ENCODE assay signal across 8 mouse cellular contexts in the genomic region with DNA sequence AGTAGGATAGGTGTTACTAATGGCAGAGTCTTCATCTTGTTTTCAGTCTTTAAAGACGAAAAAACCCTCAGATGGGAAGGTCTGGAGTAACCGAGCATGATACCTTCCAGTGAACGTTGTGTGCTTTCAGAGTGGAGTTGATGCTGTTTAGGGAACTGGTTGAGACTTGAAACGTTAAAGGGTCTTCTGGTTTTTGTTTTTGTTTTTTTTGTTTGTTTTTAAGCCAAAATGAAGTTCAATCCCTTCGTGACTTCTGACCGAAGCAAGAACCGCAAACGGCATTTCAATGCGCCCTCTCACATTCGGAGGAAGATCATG. TPM values are rescaled to one million over a fixed set of nuclear protein-coding genes. Genes with fewer than 3 reads are reported as not detected.
A peak's percentile ranks its signal among the peaks of the same experiment; 100 is the strongest.
DNase-seq lines count a peak whose midpoint lies in the region; ATAC-seq and TF ChIP-seq lines count a peak whose summit lies in the region.

No protein-coding gene starts in this region.

- DNase-seq in heart, adult 2 months, result no peak
- no peak for DNase-seq in heart, adult 8-10 months (ENCODE audit: low spot score)
- no peak for DNase-seq in thymus, adult 2 months
- DNase-seq in thymus, postnatal 4 days, result no peak
- DNase-seq in liver, embryonic 11.5 days (ENCODE audit: low spot score), result no peak
- DNase-seq in stomach, postnatal 0 days (ENCODE audit: low spot score), result no peak
- DNase-seq in thymus, postnatal 10 days (ENCODE audit: low spot score in 2 of 2), result no peak
- no peak for DNase-seq in right cerebral cortex, adult 2 months (ENCODE audit: low spot score in 2 of 2)

- no peak for TF ChIP-seq POLR2A in heart, adult 2 months (IDR thresholded peaks at IDR 0.05; ENCODE audit: insufficient read depth, low read depth, low read length)
- no peak for TF ChIP-seq POLR2A in thymus, adult 2 months (IDR thresholded peaks at IDR 0.05; ENCODE audit: control insufficient read depth, extremely low read depth, insufficient read depth, low read length, poor library complexity)

- peak overlapping the region; percentile 91 for H3K4me2 ChIP-seq in liver, embryonic 11.5 days
- H3K4me2 ChIP-seq in stomach, postnatal 0 days (replicated peaks; ENCODE audit: low read depth), result peak overlapping the region; percentile 64

- WGBS in heart, adult 2 months, result 2% methylated on average over 10 of the region's 10 CpGs
- 1% methylated on average over 10 of the region's 10 CpGs for whole genome bisulfite sequencing in thymus, adult 2 months
- under 1% methylated on average over 10 of the region's 10 CpGs for WGBS in liver, embryonic 11.5 days
- WGBS in stomach, postnatal 0 days, result under 1% methylated on average over 10 of the region's 10 CpGs

- no peaks in the 10 kb centered on the region for H3K27me3 ChIP-seq in heart, adult 2 months (ENCODE audit: control insufficient read depth, insufficient read depth, low read length)
- H3K27me3 ChIP-seq in thymus, adult 2 months (ENCODE audit: control insufficient read depth, insufficient read depth, low read length), result no peaks in the 10 kb centered on the region
- H3K27me3 ChIP-seq in liver, embryonic 11.5 days (replicated peaks; ENCODE audit: control insufficient read depth, insufficient read depth, low read length), result no peaks in the 10 kb centered on the region
- H3K27me3 ChIP-seq in stomach, postnatal 0 days (ENCODE audit: control insufficient read depth, insufficient read depth, low read length), result no peaks in the 10 kb centered on the region

- intact Hi-C loops in heart, adult 2 months (cut with DNase I), result no loop called here

- no peaks in the 10 kb centered on the region for H3K79me2 ChIP-seq in heart, adult 2 months (replicated peaks; ENCODE audit: control insufficient read depth, insufficient read depth, low read length)

- peak overlapping the region; percentile 87 for H3K4me3 ChIP-seq in heart, adult 2 months
- H3K4me3 ChIP-seq in thymus, adult 2 months (ENCODE audit: control insufficient read depth, insufficient read depth, low read length), result peak overlapping the region; percentile 78
- peak overlapping the region; percentile 64 for H3K4me3 ChIP-seq in liver, embryonic 11.5 days (ENCODE audit: low read depth, low read length)
- H3K4me3 ChIP-seq in stomach, postnatal 0 days (ENCODE audit: low read depth, low read length), result peak overlapping the region; percentile 93

- H3K4me1 ChIP-seq in heart, adult 2 months (ENCODE audit: control insufficient read depth, insufficient read depth, low read length), result peaks cover 5% of the 10 kb centered on the region
- peaks cover 8% of the 10 kb centered on the region for H3K4me1 ChIP-seq in thymus, adult 2 months (replicated peaks; ENCODE audit: control insufficient read depth, insufficient read depth, low read length)
- peaks cover 30% of the 10 kb centered on the region for H3K4me1 ChIP-seq in liver, embryonic 11.5 days (replicated peaks; ENCODE audit: control insufficient read depth, insufficient read depth, low read length)
- H3K4me1 ChIP-seq in stomach, postnatal 0 days (replicated peaks; ENCODE audit: control insufficient read depth, insufficient read depth), result no peaks in the 10 kb centered on the region

- peaks cover 17% of the 10 kb centered on the region for H3K36me3 ChIP-seq in heart, adult 2 months (ENCODE audit: control insufficient read depth, insufficient read depth, low read length)
- H3K36me3 ChIP-seq in thymus, adult 2 months (ENCODE audit: control insufficient read depth, insufficient read depth, low read length), result peaks cover 42% of the 10 kb centered on the region
- H3K36me3 ChIP-seq in liver, embryonic 11.5 days (ENCODE audit: control insufficient read depth, insufficient read depth, low read length), result peaks cover 44% of the 10 kb centered on the region
- peaks cover 4% of the 10 kb centered on the region; the same call in 1 of the 2 replicates for H3K36me3 ChIP-seq in stomach, postnatal 0 days (ENCODE audit: control insufficient read depth, insufficient read depth, low read length)

- no peak for TF ChIP-seq EP300 in heart, adult 2 months (IDR thresholded peaks at IDR 0.05; ENCODE audit: insufficient read depth, low read depth, low read length)
- TF ChIP-seq EP300 in stomach, postnatal 0 days (optimal IDR thresholded peaks at IDR 0.05), result no peak

- peak overlapping the region; percentile 94 for H3K9ac ChIP-seq in heart, adult 2 months (ENCODE audit: low read depth, low read length)
- H3K9ac ChIP-seq in liver, embryonic 11.5 days (ENCODE audit: low read depth, low read length), result peak overlapping the region; percentile 77
- peak overlapping the region; percentile 99 for H3K9ac ChIP-seq in stomach, postnatal 0 days (ENCODE audit: low read length)

- no peaks in the 10 kb centered on the region for H3K9me3 ChIP-seq in liver, embryonic 11.5 days (ENCODE audit: control insufficient read depth, low read length)
- H3K9me3 ChIP-seq in stomach, postnatal 0 days (ENCODE audit: control insufficient read depth, low read length), result no peaks in the 10 kb centered on the region

- peak overlapping the region; percentile 87 for H3K27ac ChIP-seq in heart, adult 2 months
- no peak overlapping the region; the same call in 1 of the 2 replicates for H3K27ac ChIP-seq in thymus, adult 2 months (ENCODE audit: control insufficient read depth, insufficient read depth, low read length)
- H3K27ac ChIP-seq in liver, embryonic 11.5 days (ENCODE audit: low read depth, low read length), result peak overlapping the region; percentile 79
- H3K27ac ChIP-seq in stomach, postnatal 0 days (replicated peaks), result peak overlapping the region; percentile 93

- ATAC-seq in liver, embryonic 11.5 days (replicated peaks; ENCODE audit: low FRiP score), result no peak
- ATAC-seq in stomach, postnatal 0 days (ENCODE audit: low FRiP score, low TSS enrichment), result no peak

- TF ChIP-seq CTCF in heart, adult 2 months (IDR thresholded peaks at IDR 0.05), result no peak
- no peak for TF ChIP-seq CTCF in thymus, adult 2 months (IDR thresholded peaks at IDR 0.05; ENCODE audit: borderline replicate concordance, control insufficient read depth, extremely low read depth, insufficient read depth, low read length, poor library complexity)
- TF ChIP-seq CTCF in stomach, postnatal 0 days (IDR thresholded peaks at IDR 0.05; ENCODE audit: low read depth), result no peak

RNA-seq across cellular contexts. Expression of gene Rpl26, which starts 0.6 kb away (rescaled TPM):
- 100 to 1,000 TPM; 648 to 707 TPM for total RNA-seq in heart, adult 2 months (2021)
- 494 and 639 TPM in 2 replicates for polyA plus RNA-seq in heart, adult 2 months (2012; rRNA removed)
- total RNA-seq in heart, adult 8-10 months (2022), result 100 to 1,000 TPM; 676 to 808 (median 721) TPM
- polyA plus RNA-seq in thymus, adult 2 months (2012; rRNA removed), result 869 and 1,133 TPM in 2 replicates
- 1,252 and 1,388 TPM in 2 replicates for polyA plus RNA-seq in liver, embryonic 11.5 days (2014; fragmentation: Nextera tagmentation; extraction: Ambion mirVana)
- polyA plus RNA-seq in stomach, postnatal 0 days (2015; fragmentation: Nextera tagmentation; extraction: Ambion mirVana), result 856 and 899 TPM in 2 replicates

RNA-seq across cellular contexts. Expression of gene Rnf222, which starts 13.7 kb away (rescaled TPM):
- total RNA-seq in heart, adult 2 months (2021), result under 1 TPM; 0.07 to 0.13 TPM
- polyA plus RNA-seq in heart, adult 2 months (2012; rRNA removed), result 0.12 TPM in 2 replicates
- total RNA-seq in heart, adult 8-10 months (2022), result under 1 TPM in 3 of 4 experiments, not detected in 1; 0.11 to 0.28 (median 0.17) TPM
- polyA plus RNA-seq in thymus, adult 2 months (2012; rRNA removed), result 0.04 TPM in 1 of 2 replicates, not detected in the other
- 0.10 and 0.16 TPM in 2 replicates for polyA plus RNA-seq in liver, embryonic 11.5 days (2014; fragmentation: Nextera tagmentation; extraction: Ambion mirVana)
- 5.4 and 5.8 TPM in 2 replicates for polyA plus RNA-seq in stomach, postnatal 0 days (2015; fragmentation: Nextera tagmentation; extraction: Ambion mirVana)

RNA-seq across cellular contexts. Expression of gene Odf4, which starts 24.9 kb away (rescaled TPM):
- total RNA-seq in heart, adult 2 months (2021), result not detected
- 0.25 and 0.41 TPM in 2 replicates for polyA plus RNA-seq in heart, adult 2 months (2012; rRNA removed)
- under 1 TPM in 1 of 4 experiments, not detected in 3; 0.44 TPM for total RNA-seq in heart, adult 8-10 months (2022)
- 0.24 TPM in 1 of 2 replicates, not detected in the other for polyA plus RNA-seq in thymus, adult 2 months (2012; rRNA removed)
- polyA plus RNA-seq in liver, embryonic 11.5 days (2014; fragmentation: Nextera tagmentation; extraction: Ambion mirVana), result not detected in 2 replicates
- polyA plus RNA-seq in stomach, postnatal 0 days (2015; fragmentation: Nextera tagmentation; extraction: Ambion mirVana), result 0.22 TPM in 1 of 2 replicates, not detected in the other

RNA-seq across cellular contexts. Expression of gene Ndel1, which starts 30.3 kb away (rescaled TPM):
- total RNA-seq in heart, adult 2 months (2021), result 10 to 100 TPM; 60.4 to 63.7 TPM
- polyA plus RNA-seq in heart, adult 2 months (2012; rRNA removed), result 45.5 and 64.1 TPM in 2 replicates
- total RNA-seq in heart, adult 8-10 months (2022), result 10 to 100 TPM; 53.9 to 67.7 (median 65.2) TPM
- polyA plus RNA-seq in thymus, adult 2 months (2012; rRNA removed), result 51.3 and 57.0 TPM in 2 replicates
- 47.8 and 53.9 TPM in 2 replicates for polyA plus RNA-seq in liver, embryonic 11.5 days (2014; fragmentation: Nextera tagmentation; extraction: Ambion mirVana)
- 86.4 and 92.6 TPM in 2 replicates for polyA plus RNA-seq in stomach, postnatal 0 days (2015; fragmentation: Nextera tagmentation; extraction: Ambion mirVana)

RNA-seq across cellular contexts. Expression of gene Arhgef15, which starts 55.3 kb away (rescaled TPM):
- 10 to 100 TPM; 27.8 to 28.5 TPM for total RNA-seq in heart, adult 2 months (2021)
- 52.9 and 77.3 TPM in 2 replicates for polyA plus RNA-seq in heart, adult 2 months (2012; rRNA removed)
- total RNA-seq in heart, adult 8-10 months (2022), result 10 to 100 TPM; 26.6 to 30.9 (median 30.1) TPM
- polyA plus RNA-seq in thymus, adult 2 months (2012; rRNA removed), result 8.5 and 14.9 TPM in 2 replicates
- 5.8 and 6.8 TPM in 2 replicates for polyA plus RNA-seq in liver, embryonic 11.5 days (2014; fragmentation: Nextera tagmentation; extraction: Ambion mirVana)
- polyA plus RNA-seq in stomach, postnatal 0 days (2015; fragmentation: Nextera tagmentation; extraction: Ambion mirVana), result 2.8 and 3.0 TPM in 2 replicates
